Mouse (Mus musculus) gastrocnemius, postnatal 14 days (tissue): Measurements from ENCODE around the gene Hsd17b2. TPM values are rescaled to one million over a fixed set of nuclear protein-coding genes. Genes with fewer than 3 reads are reported as not detected.
A peak's percentile ranks its signal among the peaks of the same experiment; 100 is the strongest.

ENCODE experiments used
- DNase-seq: peaks from one replicate; pipeline ENCODE4 v3.0.0; 2021; ENCODE audit warnings: mixed read lengths
- intact Hi-C: fragments of 180-260 bp; cut with DNase I; formaldehyde crosslinking; loops from one replicate; pipeline ENCODE4 v1.15.1; 2025; ENCODE audit warnings: low total_unique reads
- total RNA-seq, 2 experiments: library from RNA; stranded (reverse); gene quantifications; 2 replicates each; pipeline ENCODE4 v1.2.3; 2021

Gene Hsd17b2
- total RNA-seq, 2 experiments from 2014 or later: not detected

- intact Hi-C loops: no loop called here
- DNase-seq: no peak
Measured at GRCm38 (mm10) chr8:117765947-117766346, 64.2 kb downstream of the Hsd17b2 start.

DNA sequence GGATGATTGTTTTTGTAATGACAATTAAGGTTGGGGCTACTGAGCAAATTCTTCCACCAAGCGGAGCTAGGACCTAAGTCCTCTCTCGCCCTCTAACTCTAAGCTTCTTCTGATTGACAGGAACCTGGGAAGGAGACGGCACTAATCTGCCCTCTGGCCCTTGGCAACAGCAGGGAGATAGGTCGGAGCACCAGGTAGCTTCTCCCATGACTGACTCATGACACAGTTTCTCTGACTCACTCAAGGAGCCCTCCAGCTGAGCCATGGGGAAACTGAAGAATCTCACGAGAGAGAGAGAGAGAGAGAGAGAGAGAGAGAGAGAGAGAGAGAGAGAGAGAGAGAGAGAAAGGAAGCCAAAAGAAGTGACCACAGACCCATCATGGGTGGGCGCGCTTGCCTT lies 67.3 kb downstream of the Hsd17b2 start:
- intact Hi-C loops: no loop called here
- DNase-seq: no peak

GRCm38 (mm10) chr8:117771115-117771836 lies 69.6 kb downstream of the Hsd17b2 start:
- no peak for DNase-seq
- intact Hi-C loops: loop anchor here (5.0 kb wide), 1 partner anchor 91 kb away; no protein-coding TSS in a partner anchor

DNA sequence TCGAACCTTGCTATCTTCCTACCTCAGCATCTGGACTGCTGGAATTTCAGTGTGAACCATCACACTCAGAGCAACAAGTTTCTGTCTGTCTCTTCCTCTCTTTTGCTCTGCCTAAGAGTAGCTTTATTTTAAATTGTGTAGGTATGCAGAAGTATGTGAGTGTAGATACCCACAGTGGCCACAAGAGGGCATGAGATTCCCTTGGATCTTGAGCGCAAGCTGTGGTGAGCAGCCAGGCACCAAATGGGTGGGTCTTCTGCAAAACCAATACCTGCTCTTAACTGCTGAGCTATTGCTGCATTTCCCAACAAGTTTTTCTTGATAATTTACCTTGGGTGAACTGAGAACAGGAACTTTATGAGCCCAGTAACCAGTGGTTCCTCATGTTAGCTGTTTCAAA lies 70.4 kb downstream of the Hsd17b2 start:
- intact Hi-C loops: loop anchor here (5.0 kb wide), 1 partner anchor 90 kb away; no protein-coding TSS in a partner anchor
- no peak for DNase-seq

DNA sequence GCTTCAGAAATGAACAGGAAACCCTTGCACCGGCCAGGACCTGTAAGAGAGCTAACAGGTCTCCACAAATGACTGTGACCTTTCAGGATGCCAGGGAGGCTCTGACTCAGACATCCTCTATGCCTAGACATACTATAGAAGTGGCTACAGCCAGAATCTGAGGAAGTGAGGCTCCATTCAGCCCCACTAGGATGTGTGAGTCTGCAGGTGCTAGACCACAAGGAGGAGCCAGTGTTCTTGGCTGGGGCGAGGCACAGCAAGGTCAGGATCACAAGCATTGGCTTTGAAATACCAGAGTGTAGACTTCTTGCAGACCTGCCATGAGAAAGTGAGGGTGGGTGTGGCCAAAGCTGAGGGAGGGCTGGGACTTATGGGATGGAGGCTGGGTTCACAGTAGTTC lies 70.9 kb downstream of the Hsd17b2 start:
- no peak for DNase-seq
- intact Hi-C loops: loop anchor here (5.0 kb wide), 1 partner anchor 90 kb away; no protein-coding TSS in a partner anchor

GRCm38 (mm10) chr8:117775626-117776025 lies 73.9 kb downstream of the Hsd17b2 start:
- intact Hi-C loops: no loop called here
- DNase-seq: no peak

- intact Hi-C loops: no loop called here
- no peak for DNase-seq
Measured at GRCm38 (mm10) chr8:117776075-117776474, 74.4 kb downstream of the Hsd17b2 start.

DNA sequence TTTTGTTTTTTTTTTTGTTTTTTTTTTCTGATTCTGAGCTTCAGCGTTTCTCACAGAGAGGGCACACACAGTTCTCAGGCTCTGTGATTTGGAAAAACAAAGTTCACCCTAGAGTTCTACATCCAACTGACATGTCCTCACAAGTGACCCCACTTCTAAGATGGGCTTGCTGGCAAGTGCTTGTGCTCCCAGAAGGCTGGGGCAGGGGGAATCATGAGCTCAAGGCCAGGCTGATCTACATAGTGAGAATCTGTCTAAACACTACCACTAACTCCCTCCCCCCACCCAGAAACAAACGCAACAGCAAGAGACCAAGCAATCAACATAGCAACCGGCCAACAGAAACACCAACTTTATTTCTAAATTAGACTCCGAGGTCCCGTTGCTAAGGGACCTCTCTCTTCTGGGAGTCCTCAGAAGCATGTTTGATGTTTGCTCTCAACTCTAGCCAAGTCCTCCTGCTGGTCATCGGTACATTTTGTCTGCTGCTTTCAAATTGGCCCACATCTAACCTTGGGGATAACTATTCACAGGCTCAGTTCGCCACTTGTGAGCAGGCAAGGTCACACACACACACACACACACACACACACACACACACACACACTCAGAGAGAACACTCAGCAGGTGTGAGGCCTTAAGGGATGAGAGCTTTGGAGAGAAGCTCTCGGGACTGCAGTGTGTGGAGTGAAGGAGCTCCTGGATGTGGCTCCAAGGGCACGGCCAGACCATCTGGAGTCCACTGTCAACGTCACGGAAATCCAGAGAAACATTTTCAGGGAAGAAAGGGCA lies 77.0 kb downstream of the Hsd17b2 start:
- no peak for DNase-seq
- intact Hi-C loops: no loop called here

DNA sequence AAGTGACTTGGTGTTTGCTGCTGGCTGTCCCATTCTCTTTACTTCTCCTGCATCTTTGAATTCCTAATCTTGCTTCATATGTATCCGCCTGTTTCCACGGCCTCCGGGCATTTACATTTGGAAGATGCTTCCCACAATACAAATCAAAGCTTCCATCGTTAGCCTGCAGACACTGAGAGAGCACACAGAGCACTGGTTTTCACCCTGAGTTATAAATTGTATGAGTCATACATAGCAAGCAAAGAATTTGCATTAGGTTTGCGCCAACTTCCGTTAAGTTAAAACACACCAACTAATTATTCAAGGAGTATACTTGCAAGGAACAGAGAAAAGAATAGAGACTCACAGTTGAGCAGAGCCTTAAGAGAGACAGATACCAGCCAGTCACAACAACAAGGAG lies 77.6 kb downstream of the Hsd17b2 start:
- DNase-seq: no peak
- intact Hi-C loops: no loop called here

DNA sequence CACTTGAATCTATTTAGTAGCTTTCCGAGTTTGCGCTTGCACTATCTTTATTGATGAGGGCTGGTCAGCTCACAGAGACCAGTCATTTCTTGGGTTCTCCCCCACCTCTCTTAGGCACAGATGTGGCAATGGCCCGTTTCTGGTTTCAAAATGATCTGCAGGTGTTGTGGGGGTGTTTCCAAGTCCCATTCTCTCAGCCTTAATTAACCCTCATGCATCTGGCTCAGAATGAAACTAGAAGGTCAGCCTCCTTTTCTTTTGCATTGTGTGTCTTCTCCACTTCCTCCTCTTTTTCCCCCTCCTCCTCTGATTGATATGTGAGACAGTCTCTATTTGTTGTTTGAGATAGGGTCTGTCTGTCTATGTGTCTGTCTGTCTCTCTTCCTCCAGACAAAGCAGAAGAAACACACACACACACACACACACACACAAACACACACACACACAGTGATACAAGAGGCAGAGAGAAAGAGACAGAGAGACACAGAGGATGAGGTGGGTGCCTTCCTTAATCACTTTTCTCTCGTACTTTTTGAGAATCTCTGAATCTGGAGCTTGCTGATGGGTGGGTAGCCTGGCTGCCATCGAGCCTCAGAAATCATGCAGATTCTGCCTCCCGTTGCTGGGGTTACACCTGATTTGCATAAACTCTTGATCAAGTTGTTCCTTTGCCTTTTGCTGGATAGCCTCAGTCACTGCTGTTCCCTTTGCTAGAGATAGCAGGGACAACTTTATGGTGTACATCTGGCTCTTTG lies 79.8 kb downstream of the Hsd17b2 start:
- intact Hi-C loops: no loop called here
- no peak for DNase-seq

- intact Hi-C loops: no loop called here
- no peak for DNase-seq
Measured at GRCm38 (mm10) chr8:117783021-117783420, 81.3 kb downstream of the Hsd17b2 start.

GRCm38 (mm10) chr8:117786428-117786827 lies 84.7 kb downstream of the Hsd17b2 start:
- intact Hi-C loops: no loop called here
- no peak for DNase-seq

DNA sequence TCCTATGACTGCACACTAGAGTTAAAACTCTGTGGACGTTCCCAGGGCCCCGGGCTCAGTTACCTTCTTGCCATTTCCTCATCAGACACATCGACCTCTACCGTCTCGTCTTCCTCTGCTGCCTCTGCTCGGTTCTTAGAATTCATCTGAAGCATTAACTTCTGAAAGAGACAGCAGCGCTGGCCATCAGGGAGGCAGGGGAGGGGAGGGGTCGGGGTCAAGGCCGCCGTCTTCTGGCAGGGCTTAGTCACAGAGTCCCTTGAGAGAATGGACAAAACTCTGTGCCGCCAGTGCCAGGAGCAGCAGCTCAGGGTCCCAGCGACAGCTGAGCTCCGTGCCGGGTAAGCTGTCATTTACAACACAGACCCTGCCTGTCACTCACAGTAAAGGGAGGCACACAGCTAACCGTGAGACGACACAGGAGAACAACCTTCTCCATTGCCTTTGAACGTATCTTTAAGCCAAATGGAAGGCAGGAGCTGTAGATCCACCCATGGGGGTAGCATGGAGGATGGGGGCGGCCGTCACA lies 91.0 kb downstream of the Hsd17b2 start:
- no peak for DNase-seq
- intact Hi-C loops: no loop called here

DNA sequence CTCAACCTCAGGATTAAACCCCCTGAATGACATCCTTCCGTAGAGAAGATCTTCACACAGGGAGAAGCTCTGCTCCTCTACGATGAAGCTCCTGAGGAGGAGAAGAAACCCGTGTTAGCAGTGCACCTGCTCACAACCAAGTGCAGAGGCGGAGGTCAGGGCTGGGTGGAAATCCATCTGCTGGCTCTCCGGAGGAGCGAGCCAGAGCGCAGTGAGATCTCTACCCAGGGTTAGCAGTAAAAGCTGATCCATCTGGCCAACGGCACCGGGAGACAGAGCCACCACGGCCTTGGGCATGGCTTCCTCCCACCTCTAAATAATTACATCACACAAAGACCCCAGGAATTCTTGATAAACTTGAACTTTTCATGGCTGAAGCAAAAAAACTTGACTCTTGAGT lies 92.9 kb downstream of the Hsd17b2 start:
- DNase-seq: no peak
- intact Hi-C loops: no loop called here

DNA sequence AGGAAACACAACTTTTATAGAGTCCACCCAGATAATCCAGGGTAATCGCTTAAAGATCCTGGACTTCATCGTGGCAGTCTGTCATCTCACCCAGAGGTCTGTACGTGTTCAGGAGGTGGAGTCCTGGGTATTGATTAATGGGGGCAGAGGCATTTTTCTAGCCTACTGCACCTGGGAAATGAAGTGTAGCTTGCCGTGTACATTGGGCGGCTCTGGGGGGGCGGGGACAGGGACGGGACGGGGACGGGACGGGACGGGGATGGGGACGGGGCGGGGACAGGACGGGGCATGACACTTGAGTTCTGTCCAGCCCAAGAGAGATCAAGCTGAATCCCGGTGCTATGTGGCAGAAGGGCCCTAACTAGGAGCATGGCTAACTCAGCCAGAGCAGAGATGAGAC lies 94.8 kb downstream of the Hsd17b2 start:
- intact Hi-C loops: no loop called here
- no peak for DNase-seq

DNA sequence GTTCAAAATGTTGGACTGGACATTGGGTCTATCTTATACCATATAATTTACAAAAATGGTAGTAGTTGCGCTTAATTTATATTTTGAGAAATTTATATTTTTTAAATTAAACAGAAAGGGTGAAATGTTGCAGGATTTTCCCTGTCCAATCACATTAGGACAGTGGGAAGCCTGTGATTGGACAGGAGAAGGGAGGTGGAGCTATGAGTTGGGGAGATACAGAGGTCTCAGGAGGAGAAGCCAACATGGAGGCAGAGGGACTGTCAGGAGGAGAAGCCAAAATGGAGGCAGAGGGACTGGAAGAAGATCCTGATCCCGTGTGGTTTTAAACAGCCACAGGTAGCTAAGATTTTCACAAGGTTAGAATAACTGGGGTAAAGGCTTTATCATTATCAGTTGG lies 96.4 kb downstream of the Hsd17b2 start:
- intact Hi-C loops: no loop called here
- DNase-seq: no peak

DNA sequence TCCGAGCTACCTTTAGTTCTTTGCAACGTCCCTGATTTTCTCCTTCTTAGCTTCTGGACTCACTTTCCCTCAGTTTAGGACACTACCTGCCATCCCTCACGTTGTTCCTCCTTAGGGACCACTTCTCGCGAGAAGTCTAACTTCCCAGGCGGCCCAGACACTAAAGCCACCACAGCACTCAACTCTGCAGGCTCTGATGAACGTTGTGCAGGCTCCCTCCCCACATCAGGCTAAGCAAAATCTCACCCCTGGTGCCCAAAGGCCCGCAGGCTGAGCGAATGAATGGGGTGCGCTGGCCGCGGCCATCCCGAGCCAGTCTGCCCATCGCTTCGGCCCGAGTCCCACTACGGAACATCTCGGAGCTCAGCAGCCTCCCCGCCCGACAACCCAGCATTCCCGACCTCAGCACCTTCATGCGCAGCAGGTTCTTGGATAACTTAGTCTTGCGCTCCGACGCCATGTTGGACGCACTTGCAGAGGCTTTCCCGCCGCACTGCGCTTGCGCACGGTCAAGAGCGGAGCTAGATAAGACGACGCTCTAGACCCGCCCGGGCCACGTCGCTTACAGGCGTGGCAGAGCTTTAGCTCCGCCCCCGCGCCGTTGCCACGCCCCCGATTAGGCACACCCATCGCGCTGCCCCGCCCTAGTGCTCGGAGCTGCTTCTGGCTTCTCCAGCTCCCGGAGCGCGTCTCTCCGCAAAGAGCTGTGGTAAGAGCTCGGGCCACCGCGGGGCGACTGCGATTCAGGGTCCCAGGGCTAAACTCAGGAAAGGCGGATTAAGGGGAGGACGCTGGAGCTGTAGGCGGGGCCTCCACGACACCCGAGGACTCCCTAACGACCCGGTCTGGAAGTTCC lies 100.0 kb downstream of the Hsd17b2 start, which contains the start of gene Mphosph6:
TSS of gene Mphosph6 (minus strand) at position 501 of the 856 bp plus-strand sequence.
- intact Hi-C loops: no loop called here
- peak; percentile 98 for DNase-seq

DNA sequence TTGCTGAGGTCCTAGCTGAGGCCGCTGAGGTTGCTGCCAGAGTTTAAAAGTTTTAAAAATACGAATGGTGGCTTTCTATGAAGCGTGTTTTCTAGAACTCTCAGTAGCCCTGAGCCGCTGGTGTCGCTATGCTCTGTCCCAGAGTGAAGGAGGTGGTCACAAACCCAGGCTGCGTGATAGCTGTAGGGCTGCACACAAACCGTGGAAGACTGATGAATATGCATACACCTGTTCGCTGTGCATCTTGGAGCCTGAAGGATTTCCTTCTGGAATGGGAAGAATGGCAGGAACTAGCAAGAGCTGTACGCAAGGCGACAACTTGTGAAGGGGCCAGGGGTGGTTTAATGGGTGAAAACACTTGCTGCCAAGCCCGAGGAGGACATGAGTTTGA lies 100.6 kb downstream of the Hsd17b2 start:
- intact Hi-C loops: no loop called here
- no peak for DNase-seq

DNA sequence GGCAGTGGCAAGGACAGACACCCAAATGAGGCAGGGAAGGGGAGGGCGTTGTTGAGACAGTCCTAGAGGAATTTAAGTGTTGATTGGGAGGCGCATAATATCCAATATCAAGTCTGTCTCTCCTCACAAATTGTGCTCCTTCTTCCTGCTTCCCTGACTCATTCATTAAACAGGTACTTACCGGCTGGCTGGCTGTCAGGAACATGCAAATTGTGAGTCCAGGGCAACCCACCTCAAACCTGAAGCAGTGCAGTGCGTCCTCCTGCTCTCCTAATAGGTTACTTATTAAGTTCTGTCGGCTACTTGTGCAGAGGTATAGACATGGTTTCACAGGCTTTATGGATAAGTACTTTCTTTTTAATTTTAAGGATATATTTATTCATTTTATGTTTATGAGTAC lies 103.7 kb downstream of the Hsd17b2 start:
- no peak for DNase-seq
- intact Hi-C loops: no loop called here
